Mouse (Mus musculus): Measurements from ENCODE around the gene Cdc25b. TPM values are rescaled to one million over a fixed set of nuclear protein-coding genes. Genes with fewer than 3 reads are reported as not detected.

The Cdc25b gene
- total RNA-seq (2021) = 10 to 100 TPM; 18.0 to 22.4 TPM
- long read RNA-seq, experiment 1, transcript Cdc25b-201 (16 exons, 3,089 nt) = major isoform, 10 of 20 reads
- long read RNA-seq, experiment 1, partial matches to known transcripts = 5 of 20 reads
- long read RNA-seq, experiment 1, other reads (novel, unspliced or antisense) = 4 of 20 reads
- long read RNA-seq, experiment 2, transcript Cdc25b-202 (15 exons, 3,004 nt) = major isoform, 10 of 33 reads
- long read RNA-seq, experiment 2, transcript Cdc25b-201 (16 exons, 3,089 nt) = major isoform, 10 of 33 reads
- long read RNA-seq, experiment 2, partial matches to known transcripts = 11 of 33 reads
- long read RNA-seq, experiment 2, other reads (novel, unspliced or antisense) = 2 of 33 reads

- peak; percentile 78 to 88 for DNase-seq (ENCODE audit: low spot score in 2 of 2)
These were observed at the start of gene Cdc25b, which contains the start of gene Spef1 for GRCm38 (mm10) chr2:131186771-131187601. Gene Cdc25b (plus strand): TSS chr2:131186949. Gene Spef1 (minus strand): TSS chr2:131187282.

GRCm38 (mm10) chr2:131138296-131138695 lies 48.5 kb upstream of the Cdc25b start:
- DNase-seq (ENCODE audit: low spot score in 2 of 2) = peak in 1 of 2 experiments; percentile 11

DNA sequence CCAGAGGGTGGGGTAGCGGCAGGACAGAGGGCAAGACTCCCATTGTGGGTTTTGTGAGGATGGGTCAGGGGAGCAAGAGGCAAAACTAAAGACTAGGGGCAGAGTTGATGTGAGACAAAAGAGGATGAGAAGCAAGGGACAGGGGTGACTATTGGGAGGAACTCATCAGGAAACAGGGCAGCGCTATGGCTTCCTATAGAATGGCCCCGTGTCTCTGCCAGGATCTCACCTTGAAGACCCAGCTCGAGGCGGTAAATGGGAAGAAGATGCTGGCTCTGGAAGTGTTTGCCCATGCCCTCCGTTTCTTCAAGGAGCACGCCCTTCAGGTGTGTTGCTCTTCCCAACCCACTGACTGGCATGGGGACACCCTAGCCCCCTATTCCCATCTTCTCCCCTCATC lies 48.0 kb upstream of the Cdc25b start:
- DNase-seq (ENCODE audit: low spot score in 2 of 2) = peak in 1 of 2 experiments; percentile 12

GRCm38 (mm10) chr2:131139287-131139686 lies 47.5 kb upstream of the Cdc25b start:
- DNase-seq (ENCODE audit: low spot score in 2 of 2) = peak in 1 of 2 experiments; percentile 15

- DNase-seq (ENCODE audit: low spot score in 2 of 2) = peak in 1 of 2 experiments; percentile 15
These were observed 46.7 kb upstream of the Cdc25b start for GRCm38 (mm10) chr2:131139886-131140532.

- peak in 1 of 2 experiments; percentile 9 for DNase-seq (ENCODE audit: low spot score in 2 of 2)
These were observed 46.2 kb upstream of the Cdc25b start for GRCm38 (mm10) chr2:131140533-131140905.

GRCm38 (mm10) chr2:131141336-131141986 lies 45.3 kb upstream of the Cdc25b start:
- DNase-seq (ENCODE audit: low spot score in 2 of 2) = no peak

DNA sequence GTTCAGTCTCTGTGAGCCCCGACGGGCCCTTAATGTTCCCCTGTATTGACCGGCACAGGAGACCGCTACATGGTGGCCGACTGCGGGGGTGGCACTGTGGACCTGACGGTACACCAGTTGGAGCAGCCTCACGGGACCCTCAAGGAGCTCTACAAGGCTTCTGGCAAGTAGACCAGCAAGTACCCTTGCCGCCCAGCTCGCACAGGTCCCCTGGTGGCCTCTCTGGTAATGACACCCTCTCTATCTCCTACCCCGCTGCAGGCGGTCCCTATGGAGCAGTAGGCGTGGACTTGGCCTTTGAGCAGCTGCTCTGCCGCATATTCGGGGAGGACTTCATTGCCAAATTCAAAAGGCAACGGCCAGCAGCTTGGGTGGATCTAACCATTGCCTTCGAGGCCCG lies 44.2 kb upstream of the Cdc25b start:
- peak; percentile 83 to 90 for DNase-seq (ENCODE audit: low spot score in 2 of 2)

DNA sequence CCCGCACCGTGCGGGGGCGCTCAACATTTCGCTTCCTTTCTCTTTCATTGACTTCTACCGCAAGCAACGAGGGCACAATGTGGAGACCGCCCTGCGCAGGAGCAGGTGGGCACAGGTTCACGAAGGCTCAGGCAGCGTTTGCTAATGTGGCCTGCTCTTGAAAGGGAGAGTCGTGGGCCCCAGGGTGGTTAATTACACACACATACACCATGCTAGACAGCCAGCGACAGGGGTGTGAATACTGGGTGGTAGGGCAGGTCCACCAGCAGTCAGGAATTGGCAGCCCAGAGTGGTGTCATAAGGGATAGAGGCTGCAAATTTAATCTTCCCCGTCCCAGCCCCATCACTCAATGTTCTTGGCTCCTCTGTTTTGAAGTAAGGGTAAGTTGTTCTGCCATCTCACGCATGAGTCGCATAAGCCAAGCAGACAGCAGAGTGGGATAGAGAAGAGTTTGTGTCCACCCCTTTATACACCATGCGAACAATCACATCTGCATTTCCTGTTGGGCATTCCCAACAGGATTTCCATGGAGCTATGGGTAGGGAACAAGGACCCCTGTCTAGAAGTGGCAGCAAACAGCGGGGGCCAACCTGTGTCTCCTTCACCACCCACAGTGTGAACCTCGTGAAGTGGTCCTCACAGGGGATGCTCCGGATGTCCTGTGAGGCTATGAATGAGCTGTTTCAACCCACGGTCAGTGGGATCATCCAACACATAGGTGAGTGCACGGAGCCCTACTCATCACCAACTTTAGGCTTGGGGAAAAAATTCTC lies 43.6 kb upstream of the Cdc25b start:
- no peak for DNase-seq (ENCODE audit: low spot score in 2 of 2)

GRCm38 (mm10) chr2:131145121-131145520 lies 41.6 kb upstream of the Cdc25b start:
- no peak for DNase-seq (ENCODE audit: low spot score in 2 of 2)

- no peak for DNase-seq (ENCODE audit: low spot score in 2 of 2)
These were observed 41.2 kb upstream of the Cdc25b start for GRCm38 (mm10) chr2:131145536-131145935.

- no peak for DNase-seq (ENCODE audit: low spot score in 2 of 2)
These were observed 40.3 kb upstream of the Cdc25b start for GRCm38 (mm10) chr2:131146193-131147042.

DNA sequence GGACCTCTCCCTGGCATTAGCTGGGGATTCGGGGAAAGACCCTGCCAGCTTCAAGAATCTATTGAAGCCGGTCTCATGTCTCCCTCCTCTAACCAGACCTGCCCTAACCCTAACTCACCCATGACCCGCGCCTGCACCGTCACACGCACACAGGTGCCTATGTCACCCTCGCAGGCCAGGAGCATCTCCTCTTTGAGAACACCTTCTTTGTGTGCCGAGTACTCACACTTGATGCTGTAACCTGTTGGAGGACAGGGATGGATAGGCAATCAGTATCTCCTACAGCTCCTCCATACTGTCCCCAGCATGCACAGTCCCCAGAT lies 39.7 kb upstream of the Cdc25b start:
- no peak for DNase-seq (ENCODE audit: low spot score in 2 of 2)

- no peak for DNase-seq (ENCODE audit: low spot score in 2 of 2)
These were observed 38.1 kb upstream of the Cdc25b start for GRCm38 (mm10) chr2:131148353-131149253.

DNA sequence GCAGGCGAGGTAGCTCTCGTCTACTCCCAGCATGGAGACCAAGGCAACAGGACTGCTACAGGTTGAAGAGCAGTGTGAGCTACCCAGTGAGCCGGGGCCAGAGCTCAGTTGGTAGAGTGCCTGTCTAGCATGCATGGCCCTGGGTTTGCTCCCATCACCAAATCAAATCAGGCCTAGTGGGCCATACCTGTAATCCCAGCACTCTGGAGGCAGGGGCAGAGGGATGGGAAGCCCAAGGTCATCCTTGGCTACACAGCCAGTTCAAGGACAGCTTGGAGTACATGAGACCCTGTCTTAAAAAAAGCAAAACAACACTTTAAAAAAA lies 37.5 kb upstream of the Cdc25b start:
- DNase-seq (ENCODE audit: low spot score in 2 of 2) = no peak

DNA sequence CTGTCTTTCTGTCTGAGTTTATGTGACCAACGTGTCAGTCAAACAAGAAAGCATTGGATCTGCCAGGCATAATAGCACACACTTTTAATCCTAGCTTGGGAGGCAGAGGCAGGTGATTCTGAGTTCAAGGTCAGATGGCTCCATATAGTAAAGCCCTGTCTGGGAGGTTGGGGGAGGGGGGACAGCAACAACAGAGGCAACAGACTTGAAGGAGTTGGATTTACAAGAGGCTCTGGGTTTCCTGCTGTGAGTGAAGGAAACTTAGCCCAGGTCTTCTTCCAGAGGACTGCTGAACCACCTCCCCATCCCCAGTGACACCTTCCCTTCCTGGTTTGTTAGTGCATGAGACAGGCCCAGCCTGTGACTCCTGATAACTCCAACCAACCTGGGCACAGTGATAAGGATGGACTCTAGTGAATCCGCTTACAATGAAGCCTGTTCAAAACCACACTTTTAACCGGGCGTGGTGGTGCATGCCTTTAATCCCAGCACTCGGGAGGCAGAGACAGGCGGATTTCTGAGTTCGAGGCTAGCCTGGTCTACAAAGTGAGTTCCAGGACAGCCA lies 34.5 kb upstream of the Cdc25b start:
- no peak for DNase-seq (ENCODE audit: low spot score in 2 of 2)

GRCm38 (mm10) chr2:131154036-131154435 lies 32.7 kb upstream of the Cdc25b start:
- DNase-seq (ENCODE audit: low spot score in 2 of 2) = no peak

- DNase-seq (ENCODE audit: low spot score in 2 of 2) = no peak
These were observed 29.8 kb upstream of the Cdc25b start for GRCm38 (mm10) chr2:131156987-131157386.

Data from gastrocnemius, postnatal 4 days (tissue).